Mouse (Mus musculus) large intestine, adult 2 months (tissue): ENCODE data around the gene Fam20c. TPM values are rescaled to one million over a fixed set of nuclear protein-coding genes. Genes with fewer than 3 reads are reported as not detected.

Experiments
- DNase-seq: peaks from one replicate; pipeline ENCODE4 v3.0.0-alpha.2; 2012; ENCODE audit warnings: low read depth, low spot score
- WGBS: fragments of 180-500 bp; shearing (Covaris S2); methylation state at CpG from one replicate; pipeline ENCODE4 v1.1.7; 2018; 5-methylcytosine and 5-hydroxymethylcytosine counted together
- polyA plus RNA-seq: library from polyadenylated mRNA; depleted of rRNA; stranded (reverse); fragments of >200 nt; gene quantifications from 2 replicates; pipeline ENCODE4 v1.2.3, GENCODE M21; 2012; rRNA removed

Gene Fam20c
- polyA plus RNA-seq, 1 experiment, result 3.0 TPM

GRCm38 (mm10) chr5:138857010-138857617 is 102.8 kb downstream of the Fam20c start:
- DNase-seq, result no peak
- WGBS, result 14% methylated on average over 9 of the region's 9 CpGs

- no peak for DNase-seq
- 28% methylated on average over 13 of the region's 13 CpGs for WGBS
These were observed 103.5 kb downstream of the Fam20c start for GRCm38 (mm10) chr5:138857811-138858251.

Other genes with a start within 250 kb of the Fam20c start
- gene 1700123K08Rik, start 189.8 kb upstream of the Fam20c start, polyA plus RNA-seq, result not detected in 2 replicates
- 3.7 and 5.1 TPM in 2 replicates for gene Zfp68, start 134.8 kb upstream of the Fam20c start, polyA plus RNA-seq
- 1.3 and 1.7 TPM in 2 replicates for gene A430033K04Rik, start 131.7 kb upstream of the Fam20c start, polyA plus RNA-seq
- not detected in 2 replicates for gene Gm5294, start 65.6 kb downstream of the Fam20c start, polyA plus RNA-seq
- 23.4 and 29.3 TPM in 2 replicates for gene Pdgfa, start 242.9 kb downstream of the Fam20c start, polyA plus RNA-seq